Mouse (Mus musculus): ENCODE results near the gene Olfr401.
"Not testable (repeated sequence)": the region's sequence is repeated elsewhere in the genome, so short reads cannot be mapped to it uniquely, and the experiment has no call there.

Gene Olfr401

GRCm38 (mm10) chr11:74113412-74113811, at the start of gene Olfr401:
Gene Olfr401, plus strand, starts transcription at chr11:74113712.
- no peak for DNase-seq (ENCODE audit: low spot score in 2 of 2)

- DNase-seq (ENCODE audit: low spot score in 2 of 2): no peak
Measured at GRCm38 (mm10) chr11:74069655-74070054, 43.9 kb upstream of the Olfr401 start, which contains the start of gene Zfp616. Gene Zfp616, plus strand, starts transcription at chr11:74069955.

GRCm38 (mm10) chr11:74100724-74101123, 12.8 kb upstream of the Olfr401 start:
- no peak for DNase-seq (ENCODE audit: low spot score in 2 of 2)

GRCm38 (mm10) chr11:74101507-74101906, 12.0 kb upstream of the Olfr401 start:
- no peak for DNase-seq (ENCODE audit: low spot score in 2 of 2)

GRCm38 (mm10) chr11:74105066-74105465, 8.4 kb upstream of the Olfr401 start:
- DNase-seq (ENCODE audit: low spot score in 2 of 2): no peak

- not testable (repeated sequence) for DNase-seq (ENCODE audit: low spot score in 2 of 2)
Measured at GRCm38 (mm10) chr11:74140001-74140400, 26.5 kb downstream of the Olfr401 start.

- no peak for DNase-seq (ENCODE audit: low spot score in 2 of 2)
Measured at GRCm38 (mm10) chr11:74145866-74146265, 32.4 kb downstream of the Olfr401 start.

- no peak for DNase-seq (ENCODE audit: low spot score in 2 of 2)
Measured at GRCm38 (mm10) chr11:74153229-74153628, 39.7 kb downstream of the Olfr401 start, which contains the start of gene Olfr402. Gene Olfr402, plus strand, starts transcription at chr11:74153529.

- DNase-seq (ENCODE audit: low spot score in 2 of 2): no peak
Measured at GRCm38 (mm10) chr11:74168771-74169170, 55.3 kb downstream of the Olfr401 start.

Measured in frontal cortex, postnatal 14 days (tissue).